Mouse (Mus musculus) limb, embryonic 15.5 days (tissue): ENCODE results near the gene Olfr1427. TPM values are rescaled to one million over a fixed set of nuclear protein-coding genes. Genes with fewer than 3 reads are reported as not detected.
A peak's percentile ranks its signal among the peaks of the same experiment; 100 is the strongest.
"Not testable (repeated sequence)": the region's sequence is repeated elsewhere in the genome, so short reads cannot be mapped to it uniquely, and the experiment has no call there.

Source experiments
- ATAC-seq: fragments of 200-750 bp; cut with Nextera tagmentation; 2 replicates; pipeline ENCODE4 v1.8.0; 2017; ENCODE audit warnings: low read depth, moderate TSS enrichment; ENCODE audit not compliant: insufficient number of reproducible peaks, low FRiP score, low TSS enrichment
- H3K27ac ChIP-seq: fragments of 300-500 bp; sonication (generic); 2 replicates; pipeline ENCODE4 v1.5.1; 2015; ENCODE audit warnings: moderate library complexity, mild to moderate bottlenecking, inconsistent platforms
- H3K27me3 ChIP-seq: fragments of 300-500 bp; sonication (generic); 2 replicates; pipeline ENCODE4 v1.6.1; 2015; ENCODE audit warnings: inconsistent platforms
- H3K36me3 ChIP-seq: fragments of 300-500 bp; sonication (generic); 2 replicates; pipeline ENCODE4 v1.6.1; 2015; ENCODE audit warnings: inconsistent platforms
- H3K4me1 ChIP-seq: fragments of 300-500 bp; sonication (generic); 2 replicates; pipeline ENCODE4 v1.6.1; 2015; ENCODE audit warnings: inconsistent platforms
- H3K4me2 ChIP-seq: fragments of 300-500 bp; sonication (generic); 2 replicates; pipeline ENCODE4 v1.6.1; 2015; ENCODE audit warnings: mild to moderate bottlenecking, inconsistent platforms
- H3K4me3 ChIP-seq: fragments of 300-500 bp; sonication (generic); 2 replicates; pipeline ENCODE4 v1.5.1; 2015; ENCODE audit warnings: mild to moderate bottlenecking, inconsistent platforms
- H3K9ac ChIP-seq: fragments of 300-500 bp; sonication (generic); 2 replicates; pipeline ENCODE4 v1.6.1; 2015; ENCODE audit warnings: inconsistent platforms
- H3K9me3 ChIP-seq: fragments of 300-500 bp; sonication (generic); 2 replicates; pipeline ENCODE4 v1.6.1; 2016; ENCODE audit warnings: inconsistent platforms
- WGBS: fragments of 180-500 bp; shearing (Covaris S2); methylation state at CpG from one replicate; pipeline ENCODE4 v1.1.7; 2015; 5-methylcytosine and 5-hydroxymethylcytosine counted together
- polyA plus RNA-seq: library from polyadenylated mRNA; unstranded; fragments of >200 nt; fragmentation: Nextera tagmentation; extraction: Ambion mirVana; gene quantifications from 2 replicates; pipeline ENCODE4 v1.2.1, GENCODE M21; 2015

The Olfr1427 gene
- not detected in 2 replicates for polyA plus RNA-seq

- Histone ChIP-seq H3K27me3 (no peaks in the 10 kb centered on the region), H3K36me3 (no peaks in the 10 kb centered on the region), H3K4me2 (no peak within 1 kb of the TSS), H3K27ac (no peak within 1 kb of the TSS), H3K4me3 (no peak within 1 kb of the TSS), H3K9me3 (no peaks in the 10 kb centered on the region), H3K9ac (no peak within 1 kb of the TSS), H3K4me1 (no peaks in the 10 kb centered on the region)
- ATAC-seq = no peak
- 87% methylated on average over 2 of the region's 2 CpGs for WGBS
Measured at GRCm38 (mm10) chr19:12103234-12103633, at the start of gene Olfr1427. Olfr1427 (minus strand) TSS chr19:12103334.

- WGBS = 62% methylated on average over 3 of the region's 3 CpGs
Measured at GRCm38 (mm10) chr19:12145452-12145851, 42.3 kb upstream of the Olfr1427 start.

GRCm38 (mm10) chr19:12143356-12143755, 40.2 kb upstream of the Olfr1427 start:
- Histone ChIP-seq H3K4me3 (no peak overlapping the region), H3K4me2 (no peak overlapping the region), H3K4me1 (no peaks in the 10 kb centered on the region), H3K27me3 (no peaks in the 10 kb centered on the region), H3K9ac (no peak overlapping the region), H3K9me3 (no peaks in the 10 kb centered on the region), H3K36me3 (no peaks in the 10 kb centered on the region), H3K27ac (peak overlapping the region; percentile 59)
- ATAC-seq = no peak
- WGBS = 21% methylated on average over 1 of the region's 1 CpGs

More at GRCm38 (mm10) chr19:12145452-12145851, 42.3 kb upstream of the Olfr1427 start:
- H3K4me2 ChIP-seq = no peak overlapping the region
- no peaks in the 10 kb centered on the region for H3K27me3 ChIP-seq
- ATAC-seq = no peak
- no peak overlapping the region for H3K9ac ChIP-seq
- no peaks in the 10 kb centered on the region for H3K4me1 ChIP-seq
- no peaks in the 10 kb centered on the region for H3K9me3 ChIP-seq
- H3K27ac ChIP-seq = no peak overlapping the region
- H3K36me3 ChIP-seq = no peaks in the 10 kb centered on the region
- no peak overlapping the region for H3K4me3 ChIP-seq

- Histone ChIP-seq H3K4me3 (no peak overlapping the region), H3K27ac (no peak overlapping the region), H3K27me3 (no peaks in the 10 kb centered on the region), H3K9ac (no peak overlapping the region), H3K9me3 (no peaks in the 10 kb centered on the region), H3K36me3 (no peaks in the 10 kb centered on the region), H3K4me1 (no peaks in the 10 kb centered on the region), H3K4me2 (no peak overlapping the region)
- WGBS = 34% methylated on average over 2 of the region's 2 CpGs
- no peak for ATAC-seq
Measured at GRCm38 (mm10) chr19:12134289-12134688, 31.2 kb upstream of the Olfr1427 start.

GRCm38 (mm10) chr19:12123103-12123502, 20.0 kb upstream of the Olfr1427 start, which contains the start of gene Olfr76:
Olfr76 (minus strand) TSS chr19:12123203.
- H3K4me2 ChIP-seq = no peak within 1 kb of the TSS
- no peaks in the 10 kb centered on the region for H3K36me3 ChIP-seq
- H3K4me1 ChIP-seq = no peaks in the 10 kb centered on the region
- no peak within 1 kb of the TSS for H3K9ac ChIP-seq
- H3K27ac ChIP-seq = no peak within 1 kb of the TSS
- no peak for ATAC-seq
- H3K4me3 ChIP-seq = no peak within 1 kb of the TSS
- H3K27me3 ChIP-seq = no peaks in the 10 kb centered on the region
- WGBS = 64% methylated on average over 3 of the region's 3 CpGs
- no peaks in the 10 kb centered on the region for H3K9me3 ChIP-seq

- Histone ChIP-seq H3K4me1 (no peaks in the 10 kb centered on the region), H3K4me3 (no peak overlapping the region), H3K36me3 (no peaks in the 10 kb centered on the region), H3K4me2 (no peak overlapping the region), H3K27me3 (no peaks in the 10 kb centered on the region), H3K9me3 (no peaks in the 10 kb centered on the region), H3K27ac (no peak overlapping the region), H3K9ac (no peak overlapping the region)
- no peak for ATAC-seq
- WGBS = 85% methylated on average over 3 of the region's 3 CpGs
Measured at GRCm38 (mm10) chr19:12116464-12116863, 13.3 kb upstream of the Olfr1427 start.

GRCm38 (mm10) chr19:12115797-12116196, 12.7 kb upstream of the Olfr1427 start, which contains the start of gene Olfr1428:
Olfr1428 (minus strand) TSS chr19:12115897.
- no peak within 1 kb of the TSS for H3K9ac ChIP-seq
- no peak within 1 kb of the TSS for H3K4me2 ChIP-seq
- H3K4me1 ChIP-seq = no peaks in the 10 kb centered on the region
- H3K9me3 ChIP-seq = no peaks in the 10 kb centered on the region
- no peak within 1 kb of the TSS for H3K4me3 ChIP-seq
- H3K27me3 ChIP-seq = no peaks in the 10 kb centered on the region
- no peaks in the 10 kb centered on the region for H3K36me3 ChIP-seq
- no peak within 1 kb of the TSS for H3K27ac ChIP-seq
- ATAC-seq = no peak
- WGBS = 72% methylated on average over 1 of the region's 1 CpGs

GRCm38 (mm10) chr19:12113807-12114206, 10.7 kb upstream of the Olfr1427 start:
- Histone ChIP-seq H3K9me3 (no peaks in the 10 kb centered on the region), H3K4me2 (no peak overlapping the region), H3K36me3 (no peaks in the 10 kb centered on the region), H3K27me3 (no peaks in the 10 kb centered on the region), H3K27ac (no peak overlapping the region), H3K4me3 (no peak overlapping the region), H3K9ac (no peak overlapping the region), H3K4me1 (no peaks in the 10 kb centered on the region)
- WGBS = 61% methylated on average over 1 of the region's 1 CpGs
- ATAC-seq = no peak

GRCm38 (mm10) chr19:12104541-12104940, 1.4 kb upstream of the Olfr1427 start:
- H3K4me3 ChIP-seq = no peak overlapping the region
- no peak overlapping the region for H3K4me2 ChIP-seq
- ATAC-seq = no peak
- H3K27me3 ChIP-seq = no peaks in the 10 kb centered on the region
- no peaks in the 10 kb centered on the region for H3K4me1 ChIP-seq
- H3K27ac ChIP-seq = no peak overlapping the region
- no peaks in the 10 kb centered on the region for H3K36me3 ChIP-seq
- no peak overlapping the region for H3K9ac ChIP-seq
- WGBS = 55% methylated on average over 1 of the region's 1 CpGs
- no peaks in the 10 kb centered on the region for H3K9me3 ChIP-seq

- Histone ChIP-seq H3K9ac (no peak within 1 kb of the TSS), H3K9me3 (no peaks in the 10 kb centered on the region), H3K4me3 (no peak within 1 kb of the TSS), H3K27me3 (no peaks in the 10 kb centered on the region), H3K4me1 (no peaks in the 10 kb centered on the region), H3K4me2 (no peak within 1 kb of the TSS), H3K36me3 (no peaks in the 10 kb centered on the region), H3K27ac (no peak within 1 kb of the TSS)
- no peak for ATAC-seq
- WGBS = 82% methylated on average over 1 of the region's 1 CpGs
Measured at GRCm38 (mm10) chr19:12091913-12092312, 11.2 kb downstream of the Olfr1427 start, which contains the start of gene Olfr1426. Olfr1426 (minus strand) TSS chr19:12092013.

- not testable (repeated sequence) for H3K9me3 ChIP-seq, H3K27me3 ChIP-seq, H3K9ac ChIP-seq, H3K4me3 ChIP-seq, ATAC-seq, H3K36me3 ChIP-seq, H3K4me1 ChIP-seq, H3K4me2 ChIP-seq, H3K27ac ChIP-seq
- 77% methylated on average over 4 of the region's 4 CpGs for WGBS
Measured at GRCm38 (mm10) chr19:12077631-12078030, 25.5 kb downstream of the Olfr1427 start, which contains the start of gene Olfr1425. Olfr1425 (minus strand) TSS chr19:12077731.

- not testable (repeated sequence) for H3K4me3 ChIP-seq, ATAC-seq, H3K4me1 ChIP-seq, H3K9ac ChIP-seq, H3K27ac ChIP-seq, H3K9me3 ChIP-seq, H3K27me3 ChIP-seq, H3K4me2 ChIP-seq, H3K36me3 ChIP-seq
- WGBS = 83% methylated on average over 1 of the region's 1 CpGs
Measured at GRCm38 (mm10) chr19:12069546-12069945, 33.6 kb downstream of the Olfr1427 start.

- WGBS = 86% methylated on average over 1 of the region's 1 CpGs
- H3K4me2 ChIP-seq, H3K27ac ChIP-seq, H3K4me3 ChIP-seq, H3K36me3 ChIP-seq, H3K27me3 ChIP-seq, H3K4me1 ChIP-seq, H3K9ac ChIP-seq, H3K9me3 ChIP-seq, ATAC-seq: not testable (repeated sequence)
Measured at GRCm38 (mm10) chr19:12067806-12068205, 35.3 kb downstream of the Olfr1427 start.
